Mouse (Mus musculus) mesoderm, embryonic 11.5 days (tissue): ENCODE results near the gene Sept9.

ENCODE experiments used
- DNase-seq: peaks from one replicate; pipeline ENCODE4 v3.0.0-alpha.2; 2012; ENCODE audit warnings: low read depth, low spot score

The Sept9 gene

GRCm38 (mm10) chr11:117175472-117175871, 24.0 kb upstream of the Sept9 start:
- no peak for DNase-seq

GRCm38 (mm10) chr11:117176304-117176703, 23.2 kb upstream of the Sept9 start:
- peak; percentile 54 for DNase-seq

GRCm38 (mm10) chr11:117176900-117177299, 22.6 kb upstream of the Sept9 start:
- no peak for DNase-seq

GRCm38 (mm10) chr11:117177303-117177979, 22.0 kb upstream of the Sept9 start:
- peak; percentile 92 for DNase-seq

- DNase-seq = no peak
Observed at GRCm38 (mm10) chr11:117179902-117180301, 19.6 kb upstream of the Sept9 start.

- DNase-seq = no peak
Observed at GRCm38 (mm10) chr11:117182808-117183207, 16.7 kb upstream of the Sept9 start.

- no peak for DNase-seq
Observed at GRCm38 (mm10) chr11:117183299-117183698, 16.2 kb upstream of the Sept9 start.

GRCm38 (mm10) chr11:117183841-117184240, 15.6 kb upstream of the Sept9 start:
- no peak for DNase-seq

GRCm38 (mm10) chr11:117185076-117185933, 14.2 kb upstream of the Sept9 start:
- no peak for DNase-seq

GRCm38 (mm10) chr11:117191524-117191923, 7.9 kb upstream of the Sept9 start:
- no peak for DNase-seq

GRCm38 (mm10) chr11:117194475-117194937, 5.0 kb upstream of the Sept9 start:
- DNase-seq = no peak

- no peak for DNase-seq
Observed at GRCm38 (mm10) chr11:117195616-117196015, 3.8 kb upstream of the Sept9 start.

GRCm38 (mm10) chr11:117196681-117197080, 2.8 kb upstream of the Sept9 start:
- no peak for DNase-seq

GRCm38 (mm10) chr11:117198122-117198521, 1.3 kb upstream of the Sept9 start:
- DNase-seq = no peak

GRCm38 (mm10) chr11:117201846-117202245, 2.4 kb downstream of the Sept9 start:
- no peak for DNase-seq

GRCm38 (mm10) chr11:117204606-117205005, 5.1 kb downstream of the Sept9 start:
- no peak for DNase-seq

GRCm38 (mm10) chr11:117205042-117205441, 5.6 kb downstream of the Sept9 start:
- no peak for DNase-seq

- DNase-seq = no peak
Observed at GRCm38 (mm10) chr11:117205447-117205846, 6.0 kb downstream of the Sept9 start.

- no peak for DNase-seq
Observed at GRCm38 (mm10) chr11:117207436-117207835, 8.0 kb downstream of the Sept9 start.

GRCm38 (mm10) chr11:117208151-117208673, 8.8 kb downstream of the Sept9 start:
- no peak for DNase-seq

- no peak for DNase-seq
Observed at GRCm38 (mm10) chr11:117216713-117217112, 17.3 kb downstream of the Sept9 start.

GRCm38 (mm10) chr11:117218070-117218469, 18.6 kb downstream of the Sept9 start:
- no peak for DNase-seq

GRCm38 (mm10) chr11:117218498-117218897, 19.0 kb downstream of the Sept9 start:
- no peak for DNase-seq
